Mouse (Mus musculus): ENCODE results near the gene Col18a1.

DNA sequence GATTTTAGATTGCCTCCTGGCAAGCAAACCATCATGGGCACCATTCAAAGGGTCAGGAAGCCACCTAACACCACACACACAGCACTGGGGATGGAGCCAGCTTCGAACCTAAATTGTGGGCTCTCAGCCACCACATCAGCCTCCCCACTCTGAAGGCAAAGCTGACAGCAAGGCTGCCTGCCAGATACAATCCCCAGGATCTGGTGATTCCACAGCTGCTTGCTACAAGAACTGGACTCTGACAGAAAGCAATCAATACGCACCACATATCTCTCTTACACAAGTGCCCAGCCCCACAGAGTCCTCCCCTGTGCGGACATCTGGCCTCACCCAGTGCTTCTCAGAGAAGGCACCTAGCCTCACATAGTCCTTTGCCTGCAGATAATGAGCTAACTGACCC lies 7.4 kb downstream of the Col18a1 start:
- no peak for TF ChIP-seq POLR2A (IDR thresholded peaks at IDR 0.05; ENCODE audit: borderline replicate concordance, extremely low read depth, insufficient read depth, insufficient read length, poor library complexity, severe bottlenecking)
- TF ChIP-seq CTCF (IDR thresholded peaks at IDR 0.05; ENCODE audit: borderline replicate concordance, extremely low read depth, insufficient read depth, insufficient read length): no peak
